8 mouse cellular contexts compared by ENCODE assay signal in the genomic region with DNA sequence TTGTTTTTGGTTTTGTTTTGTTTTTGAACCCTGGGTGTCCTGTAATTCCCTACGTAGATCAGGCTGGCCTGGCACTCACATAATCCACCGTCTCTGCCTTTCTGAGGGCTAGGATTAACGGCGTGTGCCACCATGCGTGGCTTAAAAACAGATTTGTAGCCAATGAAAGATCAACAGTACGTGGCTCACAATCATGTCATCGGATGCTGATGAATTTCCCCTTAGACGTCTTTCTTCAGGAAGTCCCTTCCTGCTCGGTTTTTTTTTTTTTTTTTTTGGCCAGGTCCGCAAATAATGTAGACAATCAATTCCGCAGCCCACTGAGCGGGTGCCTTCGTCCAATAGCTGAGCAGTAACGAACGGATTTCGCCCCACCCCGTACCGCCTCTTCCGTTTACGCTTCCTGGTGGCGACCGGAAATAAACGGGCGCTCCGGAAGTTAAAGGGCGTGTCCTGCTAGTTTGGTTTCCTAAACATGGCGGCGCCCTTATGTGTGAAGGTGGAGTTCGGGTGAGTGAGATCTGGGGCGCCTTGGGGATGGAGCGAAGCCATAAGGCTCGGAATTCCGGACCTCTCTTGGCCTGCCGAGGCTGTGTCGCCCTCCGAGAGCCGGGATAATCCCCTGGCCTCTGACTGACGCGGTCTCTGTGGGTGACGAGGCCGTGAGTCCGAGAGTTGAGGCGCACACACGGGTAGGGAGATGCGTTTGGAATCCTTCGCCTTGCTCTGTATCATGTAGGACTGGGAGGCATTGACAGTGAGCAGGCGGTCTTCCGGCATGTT. TPM values are rescaled to one million over a fixed set of nuclear protein-coding genes. Genes with fewer than 3 reads are reported as not detected.
DNase-seq lines count a peak whose midpoint lies in the region; ATAC-seq and TF ChIP-seq lines count a peak whose summit lies in the region.

No protein-coding gene starts in this region.

- no peaks in the 10 kb centered on the region for H3K4me1 ChIP-seq in ES-Bruce4 (ENCODE audit: control insufficient read depth, insufficient read depth, low read length)
- peaks cover 21% of the 10 kb centered on the region for H3K4me1 ChIP-seq in forebrain, embryonic 13.5 days
- peaks cover 8% of the 10 kb centered on the region for H3K4me1 ChIP-seq in liver, postnatal 0 days (ENCODE audit: insufficient read depth)
- peaks cover 11% of the 10 kb centered on the region; the same call in 1 of the 2 replicates for H3K4me1 ChIP-seq in neural tube, embryonic 14.5 days (ENCODE audit: control insufficient read depth, insufficient read depth, low read length)

- DNase-seq in heart, postnatal 10 days: peak; percentile 97
- DNase-seq in large intestine, adult 2 months (ENCODE audit: low read depth, low spot score): peak; percentile 94
- peak; percentile 97 for DNase-seq in liver, postnatal 0 days
- peak; percentile 93 for DNase-seq in testis, postnatal 10 days (ENCODE audit: low spot score)

- peak overlapping the region; percentile 92 for H3K4me2 ChIP-seq in forebrain, embryonic 13.5 days
- peak overlapping the region; percentile 78 for H3K4me2 ChIP-seq in liver, postnatal 0 days (ENCODE audit: low read depth, low read length)
- H3K4me2 ChIP-seq in neural tube, embryonic 14.5 days (ENCODE audit: low read depth, low read length): peak overlapping the region; percentile 84

- peak overlapping the region; percentile 100 for H3K4me3 ChIP-seq in ES-Bruce4 (ENCODE audit: low read depth, low read length)
- H3K4me3 ChIP-seq in forebrain, embryonic 13.5 days: peak overlapping the region; percentile 69
- peak overlapping the region; percentile 86 for H3K4me3 ChIP-seq in liver, postnatal 0 days (ENCODE audit: low read depth, low read length)
- H3K4me3 ChIP-seq in neural tube, embryonic 14.5 days (ENCODE audit: low read depth, low read length): peak overlapping the region; percentile 53

- peak overlapping the region; percentile 73 for H3K27ac ChIP-seq in ES-Bruce4 (ENCODE audit: insufficient read depth, low read length)
- H3K27ac ChIP-seq in forebrain, embryonic 13.5 days: peak overlapping the region; percentile 93
- H3K27ac ChIP-seq in liver, postnatal 0 days (ENCODE audit: low read depth): peak overlapping the region; percentile 92
- peak overlapping the region; percentile 92 for H3K27ac ChIP-seq in neural tube, embryonic 14.5 days (ENCODE audit: low read depth, low read length)

- ATAC-seq in cerebellum, adult (ENCODE audit: insufficient number of reproducible peaks, low FRiP score, low TSS enrichment): peak; percentile 96
- ATAC-seq in forebrain, embryonic 13.5 days: peak; percentile 98
- ATAC-seq in liver, postnatal 0 days: peak; percentile 99
- ATAC-seq in neural tube, embryonic 14.5 days (ENCODE audit: low read depth): peak; percentile 98

- TF ChIP-seq EP300 in ES-Bruce4 (IDR thresholded peaks at IDR 0.05; ENCODE audit: insufficient read depth, low read depth, low read length): no peak
- peak; percentile 80 for TF ChIP-seq EP300 in liver, postnatal 0 days (IDR thresholded peaks at IDR 0.05; ENCODE audit: low read depth)

- H3K36me3 ChIP-seq in ES-Bruce4 (ENCODE audit: control insufficient read depth, insufficient read depth, low read length, poor library complexity, severe bottlenecking): no peaks in the 10 kb centered on the region
- no peaks in the 10 kb centered on the region for H3K36me3 ChIP-seq in forebrain, embryonic 13.5 days (ENCODE audit: poor library complexity, severe bottlenecking)
- H3K36me3 ChIP-seq in liver, postnatal 0 days (replicated peaks; ENCODE audit: insufficient read depth, low read length): peaks cover 4% of the 10 kb centered on the region
- no peaks in the 10 kb centered on the region for H3K36me3 ChIP-seq in neural tube, embryonic 14.5 days (ENCODE audit: control insufficient read depth, insufficient read depth, low read length)

- H3K27me3 ChIP-seq in ES-Bruce4 (ENCODE audit: control insufficient read depth, insufficient read depth, low read length, poor library complexity, severe bottlenecking): no peaks in the 10 kb centered on the region
- H3K27me3 ChIP-seq in forebrain, embryonic 13.5 days: no peaks in the 10 kb centered on the region
- no peaks in the 10 kb centered on the region for H3K27me3 ChIP-seq in liver, postnatal 0 days (ENCODE audit: insufficient read depth, low read length)
- no peaks in the 10 kb centered on the region for H3K27me3 ChIP-seq in neural tube, embryonic 14.5 days (ENCODE audit: control insufficient read depth, insufficient read depth, low read length)

- intact Hi-C loops in heart, postnatal 10 days (cut with DNase I): no loop called here

- no peak for TF ChIP-seq CTCF in ES-Bruce4 (IDR thresholded peaks at IDR 0.05; ENCODE audit: low read depth, low read length)
- peak; percentile 3; the same call in 1 of the 2 replicates for TF ChIP-seq CTCF in liver, postnatal 0 days (IDR thresholded peaks at IDR 0.05; ENCODE audit: low read depth)

- TF ChIP-seq POLR2A in ES-Bruce4 (IDR thresholded peaks at IDR 0.05; ENCODE audit: insufficient read depth, low read length): no peak

- no peaks in the 10 kb centered on the region for H3K9me3 ChIP-seq in ES-Bruce4 (replicated peaks; ENCODE audit: control insufficient read depth, insufficient read depth, low read length, poor library complexity, severe bottlenecking)
- H3K9me3 ChIP-seq in forebrain, embryonic 13.5 days (replicated peaks): no peaks in the 10 kb centered on the region
- H3K9me3 ChIP-seq in liver, postnatal 0 days (ENCODE audit: low read length): no peaks in the 10 kb centered on the region
- H3K9me3 ChIP-seq in neural tube, embryonic 14.5 days (ENCODE audit: control insufficient read depth, low read length): no peaks in the 10 kb centered on the region

- peak overlapping the region; percentile 60 for H3K9ac ChIP-seq in ES-Bruce4 (ENCODE audit: low read depth, poor library complexity, severe bottlenecking)
- peak overlapping the region; percentile 80 for H3K9ac ChIP-seq in forebrain, embryonic 13.5 days
- H3K9ac ChIP-seq in liver, postnatal 0 days (replicated peaks): peak overlapping the region; percentile 77
- H3K9ac ChIP-seq in neural tube, embryonic 14.5 days (replicated peaks; ENCODE audit: low read depth, low read length): peak overlapping the region; percentile 59

- WGBS in forebrain, embryonic 13.5 days: under 1% methylated on average over 48 of the region's 48 CpGs
- WGBS in large intestine, adult 2 months: under 1% methylated on average over 48 of the region's 48 CpGs
- under 1% methylated on average over 48 of the region's 48 CpGs for WGBS in liver, postnatal 0 days (ENCODE audit: insufficient replicate concordance)
- under 1% methylated on average over 48 of the region's 48 CpGs for WGBS in neural tube, embryonic 14.5 days

RNA-seq across cellular contexts. Expression of gene Urm1, which starts 7.2 kb away (rescaled TPM):
- 31.0 and 32.8 TPM in 2 replicates for polyA plus RNA-seq in ES-Bruce4 (2011; ENCODE audit: insufficient read depth, insufficient read length, low read depth, missing spikeins)
- polyA plus RNA-seq in forebrain, embryonic 13.5 days (2015; fragmentation: Nextera tagmentation; extraction: Ambion mirVana): 18.7 and 20.1 TPM in 2 replicates
- total RNA-seq in heart, postnatal 10 days (2021): 10 to 100 TPM; 36.5 to 40.4 TPM
- polyA plus RNA-seq in large intestine, adult 2 months (2012; rRNA removed): 45.5 and 46.8 TPM in 2 replicates
- polyA plus RNA-seq in liver, postnatal 0 days (2015; fragmentation: Nextera tagmentation; extraction: Ambion mirVana): 6.6 and 8.7 TPM in 2 replicates
- polyA plus RNA-seq in neural tube, embryonic 14.5 days (2014; fragmentation: Nextera tagmentation; extraction: Ambion mirVana): 21.8 and 24.6 TPM in 2 replicates

RNA-seq across cellular contexts. Expression of gene Slc27a4, which starts 24.7 kb away (rescaled TPM):
- 8.7 TPM in 2 replicates for polyA plus RNA-seq in ES-Bruce4 (2011; ENCODE audit: insufficient read depth, insufficient read length, low read depth, missing spikeins)
- polyA plus RNA-seq in forebrain, embryonic 13.5 days (2015; fragmentation: Nextera tagmentation; extraction: Ambion mirVana): 18.6 and 20.3 TPM in 2 replicates
- 10 to 100 TPM; 21.4 to 22.4 TPM for total RNA-seq in heart, postnatal 10 days (2021)
- 258 and 558 TPM in 2 replicates for polyA plus RNA-seq in large intestine, adult 2 months (2012; rRNA removed)
- polyA plus RNA-seq in liver, postnatal 0 days (2015; fragmentation: Nextera tagmentation; extraction: Ambion mirVana): 4.6 and 5.1 TPM in 2 replicates
- polyA plus RNA-seq in neural tube, embryonic 14.5 days (2014; fragmentation: Nextera tagmentation; extraction: Ambion mirVana): 35.8 and 37.6 TPM in 2 replicates

RNA-seq across cellular contexts. Expression of gene Trub2, which starts 38.8 kb away (rescaled TPM):
- polyA plus RNA-seq in ES-Bruce4 (2011; ENCODE audit: insufficient read depth, insufficient read length, low read depth, missing spikeins): 52.4 and 54.9 TPM in 2 replicates
- 43.4 and 49.7 TPM in 2 replicates for polyA plus RNA-seq in forebrain, embryonic 13.5 days (2015; fragmentation: Nextera tagmentation; extraction: Ambion mirVana)
- 10 to 100 TPM; 37.2 to 37.4 TPM for total RNA-seq in heart, postnatal 10 days (2021)
- polyA plus RNA-seq in large intestine, adult 2 months (2012; rRNA removed): 30.7 and 39.8 TPM in 2 replicates
- polyA plus RNA-seq in liver, postnatal 0 days (2015; fragmentation: Nextera tagmentation; extraction: Ambion mirVana): 7.1 and 7.9 TPM in 2 replicates
- polyA plus RNA-seq in neural tube, embryonic 14.5 days (2014; fragmentation: Nextera tagmentation; extraction: Ambion mirVana): 27.1 and 29.3 TPM in 2 replicates

RNA-seq across cellular contexts. Expression of gene Coq4, which starts 39.8 kb away (rescaled TPM):
- polyA plus RNA-seq in ES-Bruce4 (2011; ENCODE audit: insufficient read depth, insufficient read length, low read depth, missing spikeins): 8.5 and 21.5 TPM in 2 replicates
- polyA plus RNA-seq in forebrain, embryonic 13.5 days (2015; fragmentation: Nextera tagmentation; extraction: Ambion mirVana): 30.4 and 33.5 TPM in 2 replicates
- total RNA-seq in heart, postnatal 10 days (2021): 10 to 100 TPM; 14.3 to 17.5 TPM
- 45.6 and 61.9 TPM in 2 replicates for polyA plus RNA-seq in large intestine, adult 2 months (2012; rRNA removed)
- polyA plus RNA-seq in liver, postnatal 0 days (2015; fragmentation: Nextera tagmentation; extraction: Ambion mirVana): 6.1 and 7.2 TPM in 2 replicates
- polyA plus RNA-seq in neural tube, embryonic 14.5 days (2014; fragmentation: Nextera tagmentation; extraction: Ambion mirVana): 39.5 and 53.4 TPM in 2 replicates

RNA-seq across cellular contexts. Expression of gene Cercam, which starts 41.8 kb away (rescaled TPM):
- 24.6 and 25.9 TPM in 2 replicates for polyA plus RNA-seq in ES-Bruce4 (2011; ENCODE audit: insufficient read depth, insufficient read length, low read depth, missing spikeins)
- 5.8 and 7.7 TPM in 2 replicates for polyA plus RNA-seq in forebrain, embryonic 13.5 days (2015; fragmentation: Nextera tagmentation; extraction: Ambion mirVana)
- 10 to 100 TPM; 13.0 to 13.9 TPM for total RNA-seq in heart, postnatal 10 days (2021)
- polyA plus RNA-seq in large intestine, adult 2 months (2012; rRNA removed): 6.3 and 6.8 TPM in 2 replicates
- polyA plus RNA-seq in liver, postnatal 0 days (2015; fragmentation: Nextera tagmentation; extraction: Ambion mirVana): 9.0 and 10.0 TPM in 2 replicates
- polyA plus RNA-seq in neural tube, embryonic 14.5 days (2014; fragmentation: Nextera tagmentation; extraction: Ambion mirVana): 21.4 and 22.9 TPM in 2 replicates

Comparison
In these comparisons a context has a peak if more than half of its experiments do, and no peak if none do; other contexts are left out.
1. Peak in every context shown above with its lines: DNase-seq, ATAC-seq, H3K4me3 ChIP-seq and H3K27ac ChIP-seq.